Mouse (Mus musculus) gastrocnemius, adult 18-20 months (tissue): ENCODE measurements at regions not wholly inside any gene's neighbourhood (a gene's known extent, or its start where the extent isn't known, plus 50 kb on each side); places are given as distances from the start of the nearest gene placed in this dataset.
"Not testable (repeated sequence)": the region's sequence is repeated elsewhere in the genome, so short reads cannot be mapped to it uniquely, and the experiment has no call there.

Experiments used
- DNase-seq: peaks from one replicate; pipeline ENCODE4 v3.0.0; 2021; ENCODE audit warnings: low spot score

- DNase-seq: not testable (repeated sequence)
These were observed 97.2 kb upstream of the Cdk6 start for GRCm38 (mm10) chr5:3244067-3244466.

DNA sequence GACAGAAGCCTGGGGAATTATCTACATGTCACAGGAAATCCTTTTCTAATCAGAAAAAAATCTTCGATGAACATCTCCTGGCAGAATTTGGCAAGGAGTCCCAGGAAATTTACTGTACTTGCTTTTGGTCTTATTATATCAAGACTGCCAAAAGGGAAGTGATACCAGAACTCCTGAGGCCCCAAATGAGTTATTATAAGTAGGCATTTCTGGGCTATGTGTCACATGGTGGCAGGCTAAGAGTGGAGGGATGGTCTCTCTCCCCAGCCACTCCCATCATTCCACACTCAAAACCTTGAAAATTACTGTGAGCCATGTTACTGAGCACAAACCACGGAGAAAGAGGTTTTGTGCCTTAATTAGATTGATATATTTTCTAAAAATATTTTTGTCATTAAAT lies 94.0 kb upstream of the Cdk6 start:
- no peak for DNase-seq

DNA sequence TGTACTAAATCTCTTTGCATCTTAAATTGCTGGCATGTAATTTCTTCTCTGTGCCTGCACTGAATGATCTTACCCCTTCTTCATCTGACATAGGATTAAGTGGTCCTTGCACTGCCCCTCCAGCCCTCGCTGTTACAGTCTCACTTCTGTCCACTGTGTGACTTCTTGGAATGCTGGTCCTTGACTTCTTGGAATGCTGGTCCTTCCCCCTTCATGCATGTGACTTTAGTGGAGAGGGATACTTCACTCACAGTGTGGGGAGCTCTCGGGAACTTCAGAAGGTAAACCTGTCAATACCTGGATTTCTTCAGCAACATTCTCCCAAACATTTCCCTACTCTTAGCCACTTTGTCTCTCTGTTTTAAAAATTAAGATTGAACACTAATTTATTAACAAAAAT lies 91.0 kb upstream of the Cdk6 start:
- DNase-seq: no peak

DNA sequence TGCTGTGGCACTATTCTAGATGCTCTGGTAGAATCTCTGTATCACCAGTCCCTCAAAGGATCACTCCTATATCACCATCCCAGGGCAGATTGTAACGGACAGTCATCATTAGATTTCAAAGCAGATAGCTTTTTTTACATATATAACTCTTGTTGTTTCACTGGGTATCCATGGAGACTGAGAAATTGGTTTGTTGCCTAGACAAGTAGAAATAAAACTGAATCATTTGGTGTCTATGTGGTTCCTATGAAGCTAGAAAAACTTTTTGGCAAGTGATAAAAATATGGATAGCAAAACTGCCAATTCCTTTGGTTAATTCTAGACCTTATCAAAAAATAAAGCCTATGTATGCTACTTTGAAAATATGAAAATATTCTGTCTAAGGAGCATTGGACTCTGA lies 81.0 kb upstream of the Cdk6 start:
- no peak for DNase-seq

DNA sequence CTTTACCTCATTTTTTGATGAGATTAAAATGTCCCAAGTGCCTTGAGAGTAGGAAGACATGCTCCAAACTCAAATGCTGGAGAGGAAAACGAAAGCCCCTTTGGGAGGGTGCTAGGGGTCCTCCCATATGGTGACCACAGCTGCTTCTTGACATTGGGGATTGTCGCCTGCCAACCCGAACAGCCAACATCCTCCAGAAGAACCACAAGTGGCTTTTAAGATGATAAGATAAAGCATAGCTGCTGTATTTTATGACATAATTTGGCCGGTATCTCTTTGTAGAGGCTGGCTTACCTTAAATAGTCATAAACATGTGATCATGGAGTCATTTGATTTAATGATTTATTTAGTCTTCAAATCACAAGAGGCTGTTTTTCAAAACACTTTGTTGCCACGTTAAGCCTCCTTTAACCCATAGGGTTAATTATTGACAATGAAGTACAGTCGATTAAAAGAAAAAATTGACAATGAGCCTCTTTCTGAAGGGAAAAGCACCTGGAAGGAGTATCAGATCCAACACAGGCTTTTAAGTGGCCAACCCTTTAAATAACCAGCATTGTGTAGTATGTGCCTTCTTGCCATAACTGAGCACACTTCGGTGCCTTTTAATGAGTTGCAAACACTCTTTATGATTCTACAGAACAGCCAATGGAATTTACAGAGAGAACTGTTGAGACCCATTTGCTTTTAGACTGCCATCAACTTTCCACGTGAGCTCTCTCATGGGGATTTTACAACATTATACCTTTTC lies 76.1 kb upstream of the Cdk6 start:
- DNase-seq: not testable (repeated sequence)

GRCm38 (mm10) chr5:3267021-3267420 lies 74.3 kb upstream of the Cdk6 start:
- no peak for DNase-seq

DNA sequence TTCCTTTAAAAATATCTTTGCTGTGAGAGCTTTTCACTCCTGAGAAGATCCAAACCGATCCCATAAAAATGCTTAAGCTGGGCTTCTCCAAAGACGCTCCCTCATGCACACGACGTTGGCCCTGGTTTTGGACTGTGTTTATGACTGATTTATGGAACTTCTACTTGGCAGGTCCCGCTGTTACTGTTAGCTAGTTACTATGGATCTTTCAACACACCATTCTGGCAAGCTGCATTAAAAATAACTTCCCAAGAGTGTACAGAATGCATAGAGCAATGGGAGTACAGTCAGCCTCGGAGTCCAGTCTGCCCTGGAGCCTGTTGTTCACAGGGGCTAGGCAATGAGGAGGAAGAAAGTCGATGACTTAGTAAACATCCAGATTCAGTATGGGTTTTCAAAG lies 71.5 kb upstream of the Cdk6 start:
- no peak for DNase-seq

GRCm38 (mm10) chr5:3273140-3273539 lies 68.1 kb upstream of the Cdk6 start:
- DNase-seq: not testable (repeated sequence)

DNA sequence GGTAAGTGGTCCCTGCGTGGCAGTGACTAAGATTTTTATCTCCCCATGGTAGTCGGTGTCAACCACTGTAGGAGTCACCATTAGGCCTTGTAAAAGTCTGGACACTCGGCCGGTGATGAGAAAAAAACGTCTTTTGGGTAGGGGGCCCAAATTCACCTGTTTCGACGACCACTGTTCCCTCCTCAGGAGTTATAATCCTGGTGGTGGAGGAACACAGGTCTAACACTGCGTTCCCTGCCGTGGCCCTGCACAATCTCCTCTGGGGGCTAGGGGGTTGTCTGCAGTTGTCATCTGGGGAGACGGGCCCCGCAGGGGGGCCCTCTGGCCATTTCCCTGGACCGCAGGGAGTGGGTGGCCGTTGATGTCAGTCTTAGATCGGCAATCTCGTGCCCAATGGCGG lies 64.0 kb upstream of the Cdk6 start:
- DNase-seq: not testable (repeated sequence)

GRCm38 (mm10) chr5:3278956-3279355 lies 62.3 kb upstream of the Cdk6 start:
- not testable (repeated sequence) for DNase-seq

DNA sequence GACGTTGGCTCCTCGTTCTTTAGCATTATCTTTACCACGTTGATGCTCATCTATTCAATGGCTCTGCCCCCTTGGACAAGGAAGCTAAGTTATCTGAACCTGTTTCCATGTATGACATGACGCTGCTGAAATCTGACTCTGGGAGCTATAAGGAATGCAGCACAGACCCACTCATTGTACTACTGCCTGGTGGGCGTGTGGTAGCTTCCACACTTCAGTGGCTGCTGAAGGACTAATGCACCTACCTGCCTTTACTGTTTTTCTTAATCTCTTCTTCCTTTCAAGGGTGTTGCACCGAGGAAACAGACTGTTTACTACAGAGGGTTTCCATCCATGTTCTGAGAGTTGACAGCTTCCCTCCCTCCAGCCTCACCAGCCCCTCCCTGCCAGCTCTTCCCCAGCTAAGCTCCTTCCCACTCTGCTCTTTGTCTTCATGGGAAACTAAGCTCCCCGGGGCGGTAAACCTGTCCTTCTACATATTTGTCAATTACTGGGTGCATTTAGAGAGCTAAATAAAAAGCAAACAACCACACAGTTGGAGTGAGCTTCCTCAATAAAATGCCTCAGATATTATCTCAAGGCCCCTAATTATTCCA lies 59.3 kb upstream of the Cdk6 start:
- DNase-seq: not testable (repeated sequence)

- DNase-seq: no peak
These were observed 58.2 kb upstream of the Cdk6 start for GRCm38 (mm10) chr5:3283083-3283482.

DNA sequence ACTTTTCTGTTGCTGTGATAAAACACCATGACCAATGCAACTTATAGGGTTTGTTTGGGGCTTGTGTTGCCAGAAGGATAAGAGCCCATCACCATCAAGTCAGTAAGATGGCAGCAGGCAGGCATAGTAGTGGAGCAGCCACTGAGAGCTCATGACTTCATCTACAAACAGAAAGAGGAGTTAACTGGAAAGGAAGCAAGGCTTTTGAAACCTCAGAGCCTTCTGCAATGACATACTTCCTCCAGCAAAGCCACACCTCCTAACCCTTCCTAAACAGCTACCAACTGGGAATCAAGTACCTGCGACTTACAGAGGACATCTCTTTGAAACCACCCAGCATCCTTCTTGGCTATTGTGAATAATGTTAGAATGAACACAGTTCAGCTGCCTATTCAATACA lies 57.0 kb upstream of the Cdk6 start:
- not testable (repeated sequence) for DNase-seq

DNA sequence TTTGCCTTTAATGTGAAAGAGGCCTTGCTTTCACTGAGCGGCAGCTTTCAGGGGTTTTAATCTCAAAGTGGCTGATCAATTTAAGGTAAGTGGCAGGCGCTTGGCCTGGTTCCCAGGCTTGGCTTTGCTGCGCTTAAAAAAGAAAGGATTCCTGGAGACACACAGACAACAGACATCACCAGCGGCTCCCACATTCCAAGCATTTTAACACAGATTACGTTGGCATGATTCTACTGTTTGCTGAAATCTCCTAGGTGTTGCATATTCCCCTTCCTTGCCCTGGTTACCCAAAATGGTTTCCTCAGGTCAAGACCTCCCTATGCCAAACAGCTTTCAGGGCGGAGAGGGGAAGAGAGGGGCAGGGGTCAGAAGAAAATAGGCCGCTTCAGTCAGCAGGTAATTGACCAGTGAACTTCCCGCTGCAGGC lies 51.3 kb upstream of the Cdk6 start:
- not testable (repeated sequence) for DNase-seq
